Mouse (Mus musculus): ENCODE results near the gene Akap6. TPM values are rescaled to one million over a fixed set of nuclear protein-coding genes. Genes with fewer than 3 reads are reported as not detected.

Gene Akap6
- total and polyA plus RNA-seq, 3 experiments = 0.12 to 0.42 (median 0.33) TPM

DNA sequence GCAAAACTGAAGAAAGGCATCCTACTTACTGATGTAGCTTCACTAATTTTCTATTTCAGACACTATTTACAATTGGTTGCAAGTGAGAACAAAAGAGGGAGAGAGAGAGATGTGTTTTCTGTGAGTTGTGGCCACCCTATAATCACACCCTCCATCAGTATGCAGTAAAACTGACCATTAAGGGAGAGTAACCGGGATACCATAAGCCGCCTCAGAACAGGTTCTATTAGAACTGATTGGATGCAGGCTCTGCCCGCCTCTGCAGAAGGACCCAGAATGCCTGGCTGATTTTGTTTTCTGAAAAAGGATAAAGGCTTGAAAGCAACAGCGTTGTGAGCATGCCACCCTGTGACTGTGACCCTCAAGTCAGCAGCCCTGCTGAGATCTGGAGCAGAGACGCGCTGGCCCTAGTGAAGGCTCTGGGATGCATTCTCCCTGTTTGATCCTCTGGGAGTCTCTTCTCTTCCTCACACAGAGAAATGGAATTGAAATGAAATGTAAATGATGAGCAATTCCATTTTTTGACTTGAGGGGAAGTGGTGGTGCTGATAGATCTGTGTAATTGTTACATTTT, 445.0 kb downstream of the Akap6 start:
- Histone ChIP-seq H3K79me2 (replicated peaks; ENCODE audit: control insufficient read depth, extremely low read depth, insufficient read depth, poor library complexity, severe bottlenecking) (no peaks in the 10 kb centered on the region), H3K4me2 (ENCODE audit: insufficient read depth, low read depth, poor library complexity, severe bottlenecking) (no peak overlapping the region), H3K9me3 (replicated peaks; ENCODE audit: low read length) (no peaks in the 10 kb centered on the region), H3K4me3 (replicated peaks in 1 of 3; ENCODE audit: low read depth in 2 of 3, low read length in 2 of 3, poor library complexity in 1 of 3) (no peak overlapping the region), H3K4me1 (ENCODE audit: control insufficient read depth in 1 of 2, insufficient read depth in 2 of 2) (peaks cover 2 to 4% of the 10 kb centered on the region in 2 experiments; a peak in 3 of 4 replicates), H3K27me3 (replicated peaks) (no peaks in the 10 kb centered on the region), H3K36me3 (replicated peaks in 1 of 2; ENCODE audit: control insufficient read depth in 1 of 2, insufficient read depth in 1 of 2, low read length in 1 of 2) (no peaks in the 10 kb centered on the region), H3K9ac (ENCODE audit: insufficient read depth, low read depth) (no peak overlapping the region), H3K27ac (ENCODE audit: insufficient read depth, low read depth) (no peak overlapping the region)
- dilution Hi-C loops (cut with MboI; ENCODE audit: extremely low pct_ligation_motif_present, extremely low pct_unique_long_range_greater_than_20kb, low sequenced_read_pairs) = no loop called here
- no peak for TF ChIP-seq SIN3A (IDR thresholded peaks at IDR 0.05; ENCODE audit: low read length)
- no peak for TF ChIP-seq MYC (IDR thresholded peaks at IDR 0.05; ENCODE audit: low read depth, low read length)
- no peak for TF ChIP-seq USF2 (conservative IDR thresholded peaks at IDR 0.05; ENCODE audit: low read depth, low read length)
- TF ChIP-seq KAT2A (IDR thresholded peaks at IDR 0.05; ENCODE audit: insufficient replicate concordance, low read length) = no peak
- TF ChIP-seq POLR2AphosphoS2 (IDR thresholded peaks at IDR 0.05; ENCODE audit: low read depth, low read length) = no peak
- TF ChIP-seq E2F4 (IDR thresholded peaks at IDR 0.05; ENCODE audit: insufficient replicate concordance, low read depth, low read length) = no peak
- no peak for DNase-seq (ENCODE audit: extremely low read depth)
- in situ Hi-C loops (cut with MboI; ENCODE audit: low pct_ligation_motif_present, low pct_unique_long_range_greater_than_20kb, low sequenced_read_pairs) = no loop called here

DNA sequence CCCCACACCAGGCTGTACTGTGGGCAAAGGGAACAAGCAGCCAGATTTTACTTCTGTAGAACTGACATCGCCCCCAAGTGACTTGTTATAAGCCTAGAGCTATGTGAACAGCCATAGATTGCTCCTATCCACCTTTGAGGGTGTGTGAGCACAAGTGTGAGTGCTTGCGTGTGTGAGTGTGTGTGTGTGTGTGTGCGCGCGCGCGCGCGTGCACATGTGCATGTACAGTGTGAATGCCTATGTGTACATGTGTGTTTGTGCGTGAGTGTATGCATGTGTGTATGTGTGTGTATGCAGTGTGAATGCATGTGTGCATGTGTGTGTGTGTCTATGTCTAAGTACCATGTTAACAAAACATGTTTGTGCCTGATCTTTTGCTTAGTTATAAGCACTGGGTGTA, 445.6 kb downstream of the Akap6 start:
- Histone ChIP-seq H3K4me1 (ENCODE audit: control insufficient read depth in 1 of 2, insufficient read depth in 2 of 2) (peaks cover 2 to 4% of the 10 kb centered on the region in 2 experiments; a peak in 3 of 4 replicates), H3K79me2 (replicated peaks; ENCODE audit: control insufficient read depth, extremely low read depth, insufficient read depth, poor library complexity, severe bottlenecking) (no peaks in the 10 kb centered on the region), H3K9me3 (replicated peaks; ENCODE audit: low read length) (no peaks in the 10 kb centered on the region), H3K27ac (ENCODE audit: insufficient read depth, low read depth) (no peak overlapping the region), H3K27me3 (replicated peaks) (no peaks in the 10 kb centered on the region), H3K36me3 (replicated peaks in 1 of 2; ENCODE audit: control insufficient read depth in 1 of 2, insufficient read depth in 1 of 2, low read length in 1 of 2) (no peaks in the 10 kb centered on the region), H3K4me3 (replicated peaks in 1 of 3; ENCODE audit: low read depth in 2 of 3, low read length in 2 of 3, poor library complexity in 1 of 3) (no peak overlapping the region), H3K4me2 (ENCODE audit: insufficient read depth, low read depth, poor library complexity, severe bottlenecking) (no peak overlapping the region), H3K9ac (ENCODE audit: insufficient read depth, low read depth) (no peak overlapping the region)
- no peak for DNase-seq (ENCODE audit: extremely low read depth)
- no peak for TF ChIP-seq CHD2 (IDR thresholded peaks at IDR 0.05; ENCODE audit: low read length)
- no peak for TF ChIP-seq ZC3H11A (IDR thresholded peaks at IDR 0.05; ENCODE audit: low read depth, low read length)
- no peak for TF ChIP-seq MAFK (IDR thresholded peaks at IDR 0.05; ENCODE audit: insufficient replicate concordance, low read length)
- no peak for TF ChIP-seq IRF4 (IDR thresholded peaks at IDR 0.05; ENCODE audit: low read depth, low read length)
- no peak for TF ChIP-seq PAX5 (IDR thresholded peaks at IDR 0.05; ENCODE audit: low read length)
- TF ChIP-seq HCFC1 (IDR thresholded peaks at IDR 0.05; ENCODE audit: low read depth, low read length) = no peak
- no peak for TF ChIP-seq MXI1 (IDR thresholded peaks at IDR 0.05; ENCODE audit: low read depth, low read length)
- TF ChIP-seq POLR2AphosphoS2 (IDR thresholded peaks at IDR 0.05; ENCODE audit: low read depth, low read length) = no peak
- in situ Hi-C loops (cut with MboI; ENCODE audit: low pct_ligation_motif_present, low pct_unique_long_range_greater_than_20kb, low sequenced_read_pairs) (no loop called here), dilution Hi-C loops (cut with MboI; ENCODE audit: extremely low pct_ligation_motif_present, extremely low pct_unique_long_range_greater_than_20kb, low sequenced_read_pairs) (no loop called here)

- Histone ChIP-seq H3K27me3 (replicated peaks) (no peaks in the 10 kb centered on the region), H3K4me1 (ENCODE audit: control insufficient read depth in 1 of 2, insufficient read depth in 2 of 2) (peaks cover 2 to 4% of the 10 kb centered on the region in 2 experiments; a peak in 3 of 4 replicates), H3K9ac (ENCODE audit: insufficient read depth, low read depth) (no peak overlapping the region), H3K36me3 (replicated peaks in 1 of 2; ENCODE audit: control insufficient read depth in 1 of 2, insufficient read depth in 1 of 2, low read length in 1 of 2) (no peaks in the 10 kb centered on the region), H3K27ac (ENCODE audit: insufficient read depth, low read depth) (no peak overlapping the region), H3K79me2 (replicated peaks; ENCODE audit: control insufficient read depth, extremely low read depth, insufficient read depth, poor library complexity, severe bottlenecking) (no peaks in the 10 kb centered on the region), H3K4me3 (replicated peaks in 1 of 3; ENCODE audit: low read depth in 2 of 3, low read length in 2 of 3, poor library complexity in 1 of 3) (no peak overlapping the region), H3K4me2 (ENCODE audit: insufficient read depth, low read depth, poor library complexity, severe bottlenecking) (no peak overlapping the region), H3K9me3 (replicated peaks; ENCODE audit: low read length) (no peaks in the 10 kb centered on the region)
- no peak for DNase-seq (ENCODE audit: extremely low read depth)
- in situ Hi-C loops (cut with MboI; ENCODE audit: low pct_ligation_motif_present, low pct_unique_long_range_greater_than_20kb, low sequenced_read_pairs) (no loop called here), dilution Hi-C loops (cut with MboI; ENCODE audit: extremely low pct_ligation_motif_present, extremely low pct_unique_long_range_greater_than_20kb, low sequenced_read_pairs) (no loop called here)
- TF ChIP-seq RCOR1 (conservative IDR thresholded peaks at IDR 0.05; ENCODE audit: low read depth, low read length) = no peak
Observed at GRCm38 (mm10) chr12:53145516-53145915, 446.3 kb downstream of the Akap6 start.
